Mouse (Mus musculus): ENCODE measurements around the gene Tns3.

GRCm38 (mm10) chr11:8652116-8652714, 12.1 kb downstream of the Tns3 start:
- no peak for TF ChIP-seq POLR2A (IDR thresholded peaks at IDR 0.05; ENCODE audit: extremely low read depth, insufficient read depth, low read length)
- no peak for TF ChIP-seq CTCF (IDR thresholded peaks at IDR 0.05; ENCODE audit: low read depth, low read length)
